Mouse (Mus musculus) midbrain, embryonic 10.5 days (tissue): Measurements from ENCODE around the gene Ube2q1. TPM values are rescaled to one million over a fixed set of nuclear protein-coding genes. Genes with fewer than 3 reads are reported as not detected.

ENCODE experiments used
- DNase-seq: peaks from one replicate; pipeline ENCODE4 v3.0.0-alpha.2; 2017; ENCODE audit warnings: low spot score
- H3K27ac ChIP-seq: fragments of 300-500 bp; sonication (generic); replicated peaks from 2 replicates; pipeline ENCODE4 v1.5.1; 2016; ENCODE audit warnings: mild to moderate bottlenecking
- H3K27me3 ChIP-seq: fragments of 300-500 bp; sonication (generic); 2 replicates; pipeline ENCODE4 v1.6.1; 2016; ENCODE audit warnings: low read depth, mild to moderate bottlenecking; ENCODE audit not compliant: poor library complexity, severe bottlenecking
- H3K36me3 ChIP-seq: fragments of 300-500 bp; sonication (generic); 2 replicates; pipeline ENCODE4 v1.6.1; 2016; ENCODE audit warnings: mild to moderate bottlenecking, moderate library complexity
- H3K4me1 ChIP-seq: fragments of 300-500 bp; sonication (generic); 2 replicates; pipeline ENCODE4 v1.6.1; 2016
- H3K4me3 ChIP-seq: fragments of 300-500 bp; sonication (generic); 2 replicates; pipeline ENCODE4 v1.5.1; 2016; ENCODE audit warnings: mild to moderate bottlenecking, moderate library complexity
- H3K9me3 ChIP-seq: fragments of 300-500 bp; sonication (generic); replicated peaks from 2 replicates; pipeline ENCODE4 v1.6.1; 2016; ENCODE audit warnings: mild to moderate bottlenecking
- WGBS: fragments of 180-500 bp; shearing (Covaris S2); methylation state at CpG from one replicate; pipeline ENCODE4 v1.1.7; 2016; 5-methylcytosine and 5-hydroxymethylcytosine counted together
- polyA plus RNA-seq: library from polyadenylated mRNA; unstranded; fragments of >200 nt; fragmentation: Nextera tagmentation; extraction: Ambion mirVana; gene quantifications from 2 replicates; pipeline ENCODE4 v1.2.1, GENCODE M21; 2016

Gene Ube2q1
- 12.5 and 12.9 TPM in 2 replicates for polyA plus RNA-seq

GRCm38 (mm10) chr3:89772968-89773709, at the start of gene Ube2q1:
Gene Ube2q1 (plus strand): TSS chr3:89773616.
- peak within 1 kb of the TSS; percentile 99 for H3K4me3 ChIP-seq
- H3K27ac ChIP-seq = peak within 1 kb of the TSS; percentile 98
- WGBS = under 1% methylated on average over 89 of the region's 90 CpGs
- peaks cover 31% of the 10 kb centered on the region for H3K36me3 ChIP-seq
- H3K27me3 ChIP-seq = no peaks in the 10 kb centered on the region
- peak; percentile 94 for DNase-seq
- peaks cover 49% of the 10 kb centered on the region for H3K4me1 ChIP-seq
- H3K9me3 ChIP-seq = no peaks in the 10 kb centered on the region

DNA sequence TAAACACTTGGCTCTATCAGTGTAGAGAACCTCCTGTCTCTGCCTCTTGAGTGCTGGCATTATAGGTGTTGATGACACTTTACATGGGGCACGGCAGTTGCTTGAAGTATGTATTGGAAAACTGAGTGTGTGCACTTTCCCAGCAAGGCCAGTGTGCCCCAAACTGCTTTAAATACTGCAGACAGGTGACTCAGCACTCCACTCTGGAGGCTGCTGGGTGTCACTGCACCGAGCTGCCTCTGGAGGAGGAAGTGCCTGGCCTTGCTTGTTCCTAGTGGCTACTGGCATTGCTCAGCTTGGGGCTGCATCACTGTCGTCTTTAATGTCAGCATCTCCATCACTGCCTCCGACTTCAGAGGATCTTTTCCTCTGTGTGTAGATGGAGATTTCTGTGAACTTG, 46.4 kb upstream of the Ube2q1 start:
- WGBS = 25% methylated on average over 4 of the region's 4 CpGs
- Histone ChIP-seq H3K27ac (no peak overlapping the region), H3K36me3 (no peaks in the 10 kb centered on the region), H3K4me1 (peaks cover 22% of the 10 kb centered on the region), H3K9me3 (no peaks in the 10 kb centered on the region), H3K4me3 (no peak overlapping the region), H3K27me3 (no peaks in the 10 kb centered on the region)
- DNase-seq = peak; percentile 33

DNA sequence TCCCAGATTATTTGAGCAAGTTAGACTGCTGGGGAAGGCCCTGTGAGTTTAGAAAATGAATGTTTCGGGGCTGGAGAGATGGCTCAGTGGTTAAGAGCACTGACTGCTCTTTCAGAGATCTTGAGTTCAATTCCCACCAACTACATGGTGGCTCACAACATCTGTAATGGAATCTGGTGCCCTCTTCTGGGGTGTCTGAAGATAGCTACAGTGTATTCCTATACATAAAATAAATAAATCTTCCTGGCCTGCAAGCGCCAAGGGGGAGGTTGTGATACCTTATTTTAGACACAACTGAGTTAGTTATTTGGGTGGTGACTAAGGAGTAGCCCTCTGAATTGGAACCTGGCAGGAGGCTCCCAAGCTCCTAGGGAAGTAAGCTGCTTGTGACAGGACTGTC, 44.6 kb upstream of the Ube2q1 start:
- Histone ChIP-seq H3K27ac (no peak overlapping the region), H3K36me3 (no peaks in the 10 kb centered on the region), H3K9me3 (no peaks in the 10 kb centered on the region), H3K4me3 (no peak overlapping the region), H3K4me1 (peaks cover 22% of the 10 kb centered on the region), H3K27me3 (no peaks in the 10 kb centered on the region)
- 80% methylated on average over 2 of the region's 2 CpGs for WGBS
- no peak for DNase-seq

- Histone ChIP-seq H3K27ac (peak overlapping the region; percentile 65), H3K9me3 (no peaks in the 10 kb centered on the region), H3K4me1 (peaks cover 22% of the 10 kb centered on the region), H3K27me3 (no peaks in the 10 kb centered on the region), H3K4me3 (peak overlapping the region; percentile 60), H3K36me3 (peaks cover 6% of the 10 kb centered on the region)
- 4% methylated on average over 32 of the region's 32 CpGs for WGBS
- peak; percentile 63 for DNase-seq
These were observed 42.8 kb upstream of the Ube2q1 start for GRCm38 (mm10) chr3:89730350-89731331.

DNA sequence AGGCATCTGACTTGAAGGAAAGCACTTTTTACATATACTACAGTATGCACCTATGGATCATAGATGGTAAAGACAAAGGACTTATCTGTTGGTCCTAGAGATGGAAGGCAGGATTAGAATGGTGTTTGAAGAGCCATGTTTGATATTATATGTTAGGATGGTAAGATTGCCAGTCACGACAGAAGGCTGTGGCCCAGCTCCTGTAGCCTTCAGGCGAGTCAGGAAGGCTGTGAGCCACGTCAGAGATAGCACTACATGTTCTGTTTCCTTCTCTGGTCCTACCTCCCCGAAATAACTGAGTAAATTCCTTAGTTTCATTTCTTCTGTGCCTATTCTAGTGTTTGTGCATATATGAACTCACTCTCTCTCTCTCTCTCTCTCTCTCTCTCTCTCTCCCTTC, 41.3 kb upstream of the Ube2q1 start:
- peaks cover 22% of the 10 kb centered on the region for H3K4me1 ChIP-seq
- no peaks in the 10 kb centered on the region for H3K27me3 ChIP-seq
- no peak overlapping the region for H3K4me3 ChIP-seq
- DNase-seq = no peak
- H3K9me3 ChIP-seq = no peaks in the 10 kb centered on the region
- H3K27ac ChIP-seq = no peak overlapping the region
- 87% methylated on average over 4 of the region's 4 CpGs for WGBS
- H3K36me3 ChIP-seq = peaks cover 20% of the 10 kb centered on the region

GRCm38 (mm10) chr3:89738509-89738908, 34.9 kb upstream of the Ube2q1 start:
- Histone ChIP-seq H3K4me3 (no peak overlapping the region), H3K9me3 (no peaks in the 10 kb centered on the region), H3K27me3 (no peaks in the 10 kb centered on the region), H3K36me3 (peaks cover 78% of the 10 kb centered on the region), H3K27ac (no peak overlapping the region), H3K4me1 (no peaks in the 10 kb centered on the region)
- WGBS = 92% methylated on average over 6 of the region's 6 CpGs
- no peak for DNase-seq

- Histone ChIP-seq H3K36me3 (peaks cover 53% of the 10 kb centered on the region), H3K9me3 (no peaks in the 10 kb centered on the region)
- 90% methylated on average over 1 of the region's 1 CpGs for WGBS
These were observed 21.1 kb upstream of the Ube2q1 start for GRCm38 (mm10) chr3:89752307-89752706.

GRCm38 (mm10) chr3:89755283-89755682, 18.1 kb upstream of the Ube2q1 start:
- Histone ChIP-seq H3K27me3 (no peaks in the 10 kb centered on the region), H3K4me3 (no peak overlapping the region), H3K36me3 (peaks cover 25% of the 10 kb centered on the region), H3K9me3 (no peaks in the 10 kb centered on the region), H3K27ac (no peak overlapping the region), H3K4me1 (peaks cover 16% of the 10 kb centered on the region; the same call in 1 of the 2 replicates)
- no peak for DNase-seq
- WGBS = 76% methylated on average over 6 of the region's 6 CpGs

More at GRCm38 (mm10) chr3:89752307-89752706, 21.1 kb upstream of the Ube2q1 start:
- H3K27me3 ChIP-seq = no peaks in the 10 kb centered on the region
- no peak overlapping the region for H3K4me3 ChIP-seq
- DNase-seq = no peak
- H3K27ac ChIP-seq = no peak overlapping the region
- peaks cover 8% of the 10 kb centered on the region; the same call in 1 of the 2 replicates for H3K4me1 ChIP-seq

GRCm38 (mm10) chr3:89757851-89758250, 15.6 kb upstream of the Ube2q1 start:
- 90% methylated on average over 2 of the region's 2 CpGs for WGBS
- H3K9me3 ChIP-seq = no peaks in the 10 kb centered on the region
- H3K27me3 ChIP-seq = no peaks in the 10 kb centered on the region

DNA sequence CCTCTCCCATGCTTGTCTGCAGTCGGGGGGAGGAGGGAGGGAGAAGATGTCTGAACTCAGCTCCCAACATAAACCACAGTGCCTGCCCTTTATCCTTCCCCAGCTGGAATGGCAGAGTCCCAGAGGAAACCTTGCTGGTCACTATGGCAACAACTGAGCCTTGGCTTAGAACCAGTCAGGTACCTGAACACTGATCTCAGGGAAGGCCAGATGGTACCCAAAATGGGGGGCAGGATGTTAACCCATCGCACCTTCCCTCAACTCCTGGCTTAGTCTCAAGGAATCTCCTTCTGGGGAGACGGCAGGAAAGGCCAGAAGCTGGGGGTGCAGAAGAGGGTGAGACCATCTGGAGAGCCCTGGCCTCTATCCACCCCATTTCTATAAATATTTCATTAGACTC, 13.6 kb upstream of the Ube2q1 start:
- Histone ChIP-seq H3K9me3 (no peaks in the 10 kb centered on the region), H3K27me3 (peaks cover 14% of the 10 kb centered on the region), H3K4me3 (peak overlapping the region; percentile 30; the same call in 1 of the 2 replicates), H3K27ac (0 out of 2 replicates have a peak overlapping the region, but pooled peaks have one; percentile 1), H3K36me3 (no peaks in the 10 kb centered on the region; the same call in 1 of the 2 replicates), H3K4me1 (peaks cover 39% of the 10 kb centered on the region)
- WGBS = 70% methylated on average over 3 of the region's 3 CpGs
- no peak for DNase-seq

More at GRCm38 (mm10) chr3:89757851-89758250, 15.6 kb upstream of the Ube2q1 start:
- no peak overlapping the region for H3K27ac ChIP-seq
- H3K4me3 ChIP-seq = no peak overlapping the region
- no peaks in the 10 kb centered on the region; the same call in 1 of the 2 replicates for H3K36me3 ChIP-seq
- DNase-seq = no peak
- H3K4me1 ChIP-seq = peaks cover 24% of the 10 kb centered on the region; the same call in 1 of the 2 replicates

DNA sequence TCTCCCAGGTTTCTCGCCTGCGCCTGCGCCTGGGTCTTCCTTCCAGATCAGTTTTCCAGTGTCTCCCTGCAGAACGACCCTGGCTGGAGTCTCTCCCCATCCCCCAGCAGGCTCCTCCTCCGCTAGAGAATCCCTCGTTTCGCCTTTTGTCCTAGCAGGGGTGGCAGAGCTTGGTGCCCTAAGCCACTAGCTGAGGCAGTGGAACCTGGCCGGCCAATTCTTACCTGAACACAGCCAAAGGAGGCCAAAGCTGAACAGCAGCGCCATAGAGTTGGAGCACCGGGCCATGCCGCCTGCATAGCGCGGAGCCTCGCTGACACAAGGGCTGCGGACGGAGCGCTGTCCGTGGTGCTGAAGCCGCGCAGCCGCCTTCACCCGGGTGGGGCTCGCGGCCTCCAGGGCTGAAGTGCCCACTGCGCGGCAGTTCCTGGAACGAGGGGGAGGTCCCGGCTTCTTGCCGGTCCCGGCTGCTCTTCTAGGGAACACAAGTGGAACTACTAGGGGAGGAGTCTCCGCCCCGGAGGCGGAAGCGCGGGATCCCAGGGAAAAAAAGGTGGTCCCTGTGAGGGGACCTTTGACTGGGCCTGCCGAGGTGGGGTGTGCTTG, 9.2 kb upstream of the Ube2q1 start, which contains the start of gene Chrnb2:
TSS of gene Chrnb2 (minus strand) at position 514 of the 606 bp plus-strand sequence.
- H3K4me3 ChIP-seq = peak within 1 kb of the TSS; percentile 56
- DNase-seq = peak; percentile 84
- H3K27me3 ChIP-seq = peaks cover 24% of the 10 kb centered on the region
- H3K9me3 ChIP-seq = no peaks in the 10 kb centered on the region
- WGBS = under 1% methylated on average over 36 of the region's 36 CpGs
- H3K27ac ChIP-seq = peak within 1 kb of the TSS; percentile 74
- no peaks in the 10 kb centered on the region; the same call in 1 of the 2 replicates for H3K36me3 ChIP-seq
- peaks cover 34% of the 10 kb centered on the region for H3K4me1 ChIP-seq

DNA sequence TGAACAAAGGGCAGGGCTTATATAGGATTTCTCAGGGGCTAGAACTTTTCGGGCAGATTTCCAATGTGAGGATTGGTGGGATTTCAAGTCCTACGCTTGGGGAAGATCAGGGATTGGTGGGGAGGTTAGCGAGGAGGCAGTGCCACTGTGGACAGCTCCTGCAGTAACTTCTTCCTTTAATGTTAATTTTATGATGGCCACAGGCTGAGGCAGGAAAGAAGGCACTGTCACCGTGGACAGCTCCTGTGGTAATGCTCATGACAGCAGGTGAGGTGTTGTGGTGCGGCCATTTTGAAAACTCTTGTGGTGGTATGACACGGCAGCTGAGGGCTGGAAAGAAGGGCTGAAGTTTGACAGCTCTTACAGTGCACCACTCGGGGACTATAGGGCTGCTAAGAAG, 3.8 kb upstream of the Ube2q1 start:
- no peak overlapping the region for H3K4me3 ChIP-seq
- H3K27ac ChIP-seq = no peak overlapping the region
- peaks cover 12% of the 10 kb centered on the region for H3K27me3 ChIP-seq
- H3K4me1 ChIP-seq = peaks cover 39% of the 10 kb centered on the region
- no peak for DNase-seq
- WGBS = 78% methylated on average over 7 of the region's 7 CpGs
- no peaks in the 10 kb centered on the region for H3K9me3 ChIP-seq
- no peaks in the 10 kb centered on the region for H3K36me3 ChIP-seq
